Mouse (Mus musculus) heart, postnatal 10 days (tissue): ENCODE data around the gene Grm5. TPM values are rescaled to one million over a fixed set of nuclear protein-coding genes. Genes with fewer than 3 reads are reported as not detected.

Experiments
- DNase-seq, 2 experiments: peaks; one replicate each; pipeline ENCODE4 v3.0.0; 2021
- intact Hi-C: fragments of 180-260 bp; cut with DNase I; formaldehyde crosslinking; loops from one replicate; pipeline ENCODE4 v1.15.1; 2025
- total RNA-seq, 2 experiments: library from RNA; stranded (reverse); gene quantifications; 2 replicates each; pipeline ENCODE4 v1.2.3; 2021

Grm5 gene
- not detected for total RNA-seq

DNA sequence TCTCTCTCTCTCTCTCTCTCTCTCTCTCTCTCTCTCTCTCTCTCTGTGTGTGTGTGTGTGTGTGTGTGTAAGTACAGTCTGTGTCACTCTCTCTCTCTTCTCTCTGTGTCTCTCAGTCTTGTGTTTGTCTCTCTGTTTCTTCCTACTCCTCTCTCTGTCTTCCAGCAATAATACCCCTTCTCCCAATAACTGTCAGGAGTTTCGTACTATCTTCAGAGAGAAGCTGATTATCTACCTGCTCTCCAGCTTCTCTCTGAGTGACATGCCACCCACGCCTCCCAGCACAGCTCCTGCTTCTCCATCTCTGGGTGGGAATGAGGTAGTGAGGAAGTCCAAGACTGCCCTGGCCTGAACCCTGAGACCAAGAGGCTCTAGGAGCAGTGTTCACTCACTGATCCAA is at the start of gene Grm5:
TSS of gene Grm5 (plus strand) at position 301 of the 400 bp plus-strand sequence.
- intact Hi-C loops: no loop called here
- no peak for DNase-seq

DNA sequence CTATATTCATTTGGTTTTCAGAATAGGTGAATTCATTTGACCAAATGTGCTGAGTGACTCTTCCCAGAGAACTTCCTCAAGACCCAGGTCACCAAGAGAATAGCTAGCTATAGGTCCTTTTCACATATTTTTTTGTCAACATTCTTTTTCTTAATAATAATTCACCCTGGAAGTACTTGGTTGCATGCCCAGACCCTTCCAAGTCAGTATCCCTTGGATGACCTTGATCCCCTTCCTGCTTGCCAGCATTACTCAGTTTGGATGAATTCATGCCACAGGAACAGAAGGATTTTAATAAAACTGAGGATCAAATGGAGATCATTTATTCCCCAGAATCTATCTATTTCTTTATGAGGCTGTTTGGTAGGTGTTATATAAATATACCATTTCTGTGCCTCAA is 44.9 kb upstream of the Grm5 start:
- intact Hi-C loops: no loop called here
- DNase-seq: no peak

DNA sequence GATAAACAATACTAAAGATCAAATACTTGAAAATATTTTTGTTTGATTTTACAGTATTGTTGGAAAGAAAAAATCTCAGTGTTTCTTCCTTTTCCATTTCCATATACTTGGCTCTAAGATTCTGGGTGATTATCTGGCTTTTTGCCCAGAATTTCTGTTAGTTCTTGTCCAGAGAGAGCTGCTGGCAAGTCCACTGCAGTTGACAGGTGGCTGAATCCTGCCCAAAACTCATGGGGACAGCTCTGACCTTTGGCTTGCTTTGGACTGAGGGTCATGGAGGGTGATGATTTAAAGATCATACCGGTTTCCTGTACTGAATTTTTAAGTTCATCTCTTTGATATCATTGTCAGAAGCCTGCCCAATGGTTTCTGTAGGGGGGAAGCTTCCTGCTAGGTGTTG is 18.7 kb upstream of the Grm5 start:
- intact Hi-C loops: no loop called here
- DNase-seq: peak; percentile 27 to 38

DNA sequence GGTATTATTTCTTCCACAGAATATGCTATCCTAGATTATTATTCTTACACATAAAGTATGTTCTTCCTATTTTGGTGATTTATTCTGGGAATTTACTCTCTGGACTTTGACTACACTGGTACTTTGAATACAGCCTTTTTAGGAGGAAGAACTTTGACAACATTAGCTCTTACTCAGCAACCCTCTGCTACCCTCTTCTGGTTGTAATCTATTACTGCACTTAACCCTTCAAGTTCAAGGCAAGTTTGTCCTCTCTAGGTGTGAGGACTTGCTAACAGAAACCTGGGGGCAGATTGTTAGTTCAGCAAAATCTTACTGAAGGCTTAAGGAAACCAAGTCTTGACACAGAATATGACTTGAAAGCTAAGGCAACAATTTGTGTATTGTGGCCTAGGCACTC is 17.5 kb upstream of the Grm5 start:
- DNase-seq: peak; percentile 2 to 21
- intact Hi-C loops: loop anchor here (1.0 kb wide), 1 partner anchor 456 kb away; no protein-coding TSS in a partner anchor

DNA sequence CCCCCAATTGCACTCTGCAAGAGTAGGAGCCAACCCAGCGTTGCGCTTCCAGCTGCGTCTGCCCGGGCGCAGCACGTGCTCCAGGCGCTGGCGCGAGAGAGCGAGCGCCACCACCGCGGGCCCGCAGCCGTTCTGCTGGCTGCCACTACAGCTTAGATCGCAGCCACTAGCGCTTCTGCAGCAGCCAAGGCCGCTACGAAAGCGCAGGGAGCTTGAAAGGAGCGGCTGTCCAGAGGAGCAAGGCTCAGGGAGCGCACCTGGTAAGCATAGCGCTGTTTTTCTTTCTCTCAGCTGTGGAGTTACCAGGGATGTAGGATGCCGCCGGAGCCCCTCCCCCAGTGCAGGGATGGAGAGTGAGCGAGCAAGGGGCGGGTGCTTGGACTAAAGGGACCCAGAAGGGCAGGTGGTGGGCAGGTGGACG is 323 bp downstream of the Grm5 start:
- DNase-seq: no peak
- intact Hi-C loops: no loop called here

DNA sequence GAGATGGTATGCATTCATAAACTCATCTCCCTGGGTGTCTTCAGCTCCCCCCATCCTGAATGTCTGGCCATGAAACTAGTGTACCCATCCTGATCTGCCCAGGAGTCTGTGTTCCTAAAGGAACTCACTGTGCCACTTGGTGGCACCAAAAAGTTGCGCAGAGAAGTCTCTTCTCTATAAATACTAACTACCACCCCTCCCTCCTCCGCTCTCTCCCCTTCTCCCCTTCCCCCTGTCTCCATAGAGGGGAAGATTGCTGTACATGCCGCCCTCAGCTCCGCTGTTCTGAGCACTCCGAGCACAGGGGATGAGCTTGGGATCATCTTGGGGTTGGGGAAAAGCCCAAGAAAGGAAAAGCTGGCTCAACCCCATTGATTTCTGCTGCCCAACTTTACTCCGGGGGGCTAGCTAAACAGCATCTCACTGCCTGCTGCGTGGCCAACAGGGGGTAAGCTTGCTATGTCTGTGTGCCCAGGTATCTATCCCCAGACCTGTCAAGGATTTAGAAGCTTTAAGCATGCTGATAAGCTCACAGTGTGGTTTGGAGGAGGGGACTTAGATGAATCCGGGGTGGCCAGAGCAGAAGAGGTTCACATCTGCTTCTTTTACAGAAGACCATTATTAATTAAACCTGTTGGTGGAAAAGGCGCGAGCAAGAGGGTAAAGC is 2.4 kb downstream of the Grm5 start:
- intact Hi-C loops: no loop called here
- DNase-seq: no peak

DNA sequence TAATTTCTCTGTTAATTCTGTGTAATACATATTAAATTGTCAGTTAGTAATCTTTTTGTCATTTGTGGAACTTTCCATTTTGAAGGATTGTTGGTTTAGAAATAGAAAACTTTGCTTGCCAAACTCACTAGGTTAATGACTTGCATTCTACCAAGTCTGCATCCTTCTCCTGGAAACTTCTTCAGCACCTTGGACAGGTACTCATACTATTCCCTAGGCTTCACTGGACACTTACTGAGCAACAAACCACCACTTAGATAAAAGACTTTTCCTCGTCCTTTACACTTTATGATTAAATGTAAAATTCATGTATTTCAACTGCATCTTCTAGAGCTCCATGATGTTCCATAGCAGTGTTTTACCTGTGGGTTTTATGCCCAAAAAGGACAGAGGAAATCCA is 4.0 kb downstream of the Grm5 start:
- peak in 1 of 2 experiments; percentile 4 for DNase-seq

DNA sequence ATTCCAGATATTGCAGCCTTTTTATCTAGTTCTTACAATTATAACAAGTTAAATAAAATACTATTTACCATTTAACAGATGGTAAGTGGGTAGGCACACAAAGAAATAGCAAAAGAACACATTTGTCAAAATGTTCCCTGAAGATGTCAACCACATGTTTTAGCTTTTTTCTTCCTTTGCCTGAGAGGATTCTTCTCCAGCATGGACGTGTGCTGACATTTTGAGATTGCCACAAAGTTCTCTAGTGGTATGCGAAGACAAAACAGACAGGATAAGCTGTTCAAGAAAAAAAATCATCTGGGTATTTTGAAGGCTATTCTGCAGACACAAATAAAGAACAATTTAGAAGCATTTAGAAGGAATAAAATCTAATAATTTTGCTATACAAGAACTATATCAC is 42.3 kb downstream of the Grm5 start:
- DNase-seq: no peak
- intact Hi-C loops: no loop called here

More for the DNA sequence above, 4.0 kb downstream of the Grm5 start:
- intact Hi-C loops: no loop called here

DNA sequence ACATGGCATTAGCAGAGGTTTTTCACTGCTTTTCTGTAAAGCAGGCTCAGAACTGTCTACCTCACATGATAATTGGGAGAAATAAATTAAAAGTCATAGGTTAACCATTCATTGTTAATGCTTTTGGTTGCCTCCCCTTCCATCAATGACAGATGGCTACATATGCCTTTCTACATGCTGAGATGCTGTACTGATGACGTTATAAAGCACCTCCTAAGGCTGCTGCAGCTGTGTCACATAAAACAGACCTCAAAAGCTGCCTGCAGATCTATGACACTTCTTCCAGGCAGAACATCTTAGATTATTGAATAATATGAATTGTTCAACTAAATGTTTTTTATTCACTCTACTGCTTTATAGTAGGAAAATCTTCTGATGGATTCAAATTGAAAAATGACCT is 51.6 kb downstream of the Grm5 start:
- intact Hi-C loops: no loop called here

DNA sequence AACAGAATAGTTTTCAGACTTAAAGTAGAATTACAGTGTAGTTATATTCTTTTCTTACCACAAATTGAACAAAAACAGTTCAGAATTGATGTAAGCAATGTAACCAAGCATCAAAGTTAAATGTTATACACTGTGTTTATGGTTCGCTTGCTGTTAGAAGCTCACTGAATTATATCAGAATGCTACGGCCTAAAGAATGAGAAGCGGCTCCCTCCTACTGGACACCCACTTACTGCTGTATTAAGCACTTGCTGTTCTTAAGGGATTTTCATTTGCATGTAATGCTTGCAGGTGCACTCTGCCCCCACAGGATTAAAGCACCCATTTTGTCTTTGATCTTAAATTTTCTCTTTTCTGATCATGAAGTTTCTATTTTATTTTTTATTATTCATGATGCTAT is 66.6 kb downstream of the Grm5 start:
- DNase-seq: no peak
- intact Hi-C loops: no loop called here

More for the DNA sequence above, 51.6 kb downstream of the Grm5 start:
- no peak for DNase-seq

DNA sequence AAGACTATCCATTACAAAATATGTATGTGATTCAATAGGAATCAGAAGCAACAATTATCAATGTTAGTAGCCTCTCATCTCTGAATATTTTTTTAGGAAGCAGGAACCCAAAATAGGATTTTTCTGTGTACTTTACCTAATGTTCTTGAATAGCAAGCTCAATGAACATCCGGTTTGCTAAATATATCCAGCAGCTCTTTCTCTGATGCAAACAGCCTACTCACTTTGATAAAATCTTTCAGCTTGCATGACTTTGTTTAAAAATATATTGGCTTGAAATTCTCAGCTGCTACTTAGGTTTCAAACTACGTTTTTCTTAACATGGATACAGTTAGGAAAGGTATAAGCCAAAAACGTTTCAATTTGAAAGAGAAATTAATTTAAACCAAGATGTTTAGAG is 77.8 kb downstream of the Grm5 start:
- intact Hi-C loops: no loop called here
- DNase-seq: no peak

DNA sequence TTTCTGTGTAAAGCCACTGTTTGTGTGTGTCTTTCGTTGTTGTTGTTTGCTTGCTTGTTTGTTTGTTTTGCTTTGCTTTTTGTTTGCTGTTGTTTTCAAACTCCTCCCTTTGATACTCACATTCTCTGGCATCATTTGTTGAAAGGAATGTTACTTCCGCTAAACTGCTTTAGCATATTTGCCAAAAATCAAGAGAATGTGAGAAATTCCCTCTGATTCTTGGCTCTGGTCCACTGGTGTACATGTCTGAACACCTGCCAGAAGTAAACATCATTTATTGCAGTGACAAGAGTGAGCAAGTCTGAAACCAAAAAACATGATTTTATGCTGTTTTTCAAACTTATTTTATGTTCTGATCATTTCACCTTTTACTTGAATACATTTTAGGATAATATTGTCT is 80.1 kb downstream of the Grm5 start:
- intact Hi-C loops: no loop called here
- DNase-seq: no peak

DNA sequence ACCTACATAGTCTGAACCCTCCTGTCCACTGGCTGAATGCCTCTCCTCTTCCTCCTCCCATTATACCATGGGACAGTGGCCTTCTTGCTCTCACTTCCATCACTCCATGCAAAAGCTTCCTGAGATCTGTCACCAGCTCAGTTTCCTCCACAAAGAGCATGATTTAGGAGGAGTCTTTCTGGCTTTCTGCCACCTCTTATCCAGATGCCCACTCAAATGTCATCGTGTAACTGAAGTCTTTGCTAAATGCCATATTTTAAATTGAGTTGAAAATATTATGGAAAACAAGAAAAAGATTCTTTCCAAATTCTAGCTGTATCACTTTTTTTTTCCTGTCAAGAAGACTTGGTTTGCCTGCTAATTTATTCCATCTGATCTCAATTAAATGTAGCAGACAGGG is 132.4 kb downstream of the Grm5 start:
- no peak for DNase-seq
- intact Hi-C loops: no loop called here

DNA sequence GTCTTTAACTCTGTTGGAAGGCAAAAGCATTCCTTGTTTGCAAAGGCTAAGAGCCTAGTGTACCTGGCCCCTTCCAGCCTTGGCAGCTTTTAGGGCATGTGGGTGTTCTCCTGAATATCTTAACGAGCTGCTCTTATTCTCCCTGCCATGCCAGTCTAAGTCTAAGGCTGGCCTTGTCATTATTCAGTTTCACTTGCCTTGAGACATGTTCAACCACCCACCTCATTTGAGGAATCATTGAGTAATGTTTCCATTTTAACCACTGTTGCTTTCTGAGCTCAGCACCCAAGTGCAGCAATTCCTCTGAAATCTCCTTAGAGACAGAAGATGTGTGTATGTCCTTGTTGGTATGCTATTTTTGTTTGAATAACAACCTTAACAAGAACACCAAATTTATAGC is 134.7 kb downstream of the Grm5 start:
- intact Hi-C loops: no loop called here
- no peak for DNase-seq

DNA sequence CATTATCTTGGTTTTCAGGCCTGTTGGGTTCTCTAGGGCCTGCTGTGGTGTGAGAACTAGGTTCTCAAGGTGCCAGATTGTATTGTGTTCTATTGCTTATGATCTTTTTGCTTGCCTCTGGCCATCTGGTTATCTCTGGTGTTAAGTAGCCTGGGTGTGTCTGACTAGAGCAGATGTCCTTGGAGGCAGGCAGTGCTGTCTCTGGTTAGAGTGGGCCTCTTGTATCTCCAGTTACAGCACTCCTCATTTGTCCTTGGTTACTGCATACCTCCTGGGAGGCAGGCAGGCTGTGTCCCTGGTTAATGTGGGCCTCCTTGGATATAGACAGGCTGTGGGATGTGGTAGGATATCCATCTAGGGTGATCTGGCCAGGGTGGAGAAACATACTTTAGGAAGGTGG is 150.5 kb downstream of the Grm5 start:
- DNase-seq: no peak
- intact Hi-C loops: no loop called here

DNA sequence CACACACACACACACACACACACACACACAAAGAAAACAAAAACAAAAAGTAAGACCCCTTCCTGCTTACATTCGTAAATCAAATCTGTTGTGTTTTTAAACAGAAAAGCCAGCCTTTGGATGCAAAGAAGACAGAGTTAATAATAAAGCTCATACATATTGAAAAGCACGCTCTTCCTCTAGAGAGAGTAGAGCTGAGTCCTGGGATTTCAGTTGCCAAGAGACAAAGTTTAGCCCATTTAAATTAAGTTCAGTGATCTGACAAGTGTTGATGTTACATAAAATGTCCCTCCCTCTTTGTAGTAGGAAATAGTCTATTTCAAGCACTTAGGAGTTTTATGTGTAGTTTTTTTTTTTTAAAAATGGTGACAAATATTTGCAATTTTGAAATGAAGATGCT is 178.0 kb downstream of the Grm5 start:
- intact Hi-C loops: no loop called here

DNA sequence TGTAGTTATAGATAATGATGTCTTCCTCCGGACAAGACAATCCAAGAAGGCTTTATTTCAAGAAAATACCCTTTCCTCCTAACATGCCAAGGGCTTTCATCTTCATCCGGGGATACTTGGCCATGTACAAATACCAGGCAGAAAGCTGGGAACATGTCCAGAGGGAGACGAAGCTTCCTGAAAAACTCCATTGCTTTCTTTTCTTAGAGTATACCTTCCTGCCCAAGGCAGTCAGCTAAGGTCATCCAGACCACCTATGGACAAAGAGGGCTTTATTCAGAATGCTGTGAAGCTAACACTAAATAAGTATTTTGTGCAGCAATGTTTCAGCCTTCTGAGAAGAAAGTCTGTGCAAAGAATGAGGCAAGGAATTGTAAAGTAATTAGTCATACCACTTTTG is 178.4 kb downstream of the Grm5 start:
- no peak for DNase-seq
- intact Hi-C loops: no loop called here

More for the DNA sequence above, 178.0 kb downstream of the Grm5 start:
- no peak for DNase-seq

DNA sequence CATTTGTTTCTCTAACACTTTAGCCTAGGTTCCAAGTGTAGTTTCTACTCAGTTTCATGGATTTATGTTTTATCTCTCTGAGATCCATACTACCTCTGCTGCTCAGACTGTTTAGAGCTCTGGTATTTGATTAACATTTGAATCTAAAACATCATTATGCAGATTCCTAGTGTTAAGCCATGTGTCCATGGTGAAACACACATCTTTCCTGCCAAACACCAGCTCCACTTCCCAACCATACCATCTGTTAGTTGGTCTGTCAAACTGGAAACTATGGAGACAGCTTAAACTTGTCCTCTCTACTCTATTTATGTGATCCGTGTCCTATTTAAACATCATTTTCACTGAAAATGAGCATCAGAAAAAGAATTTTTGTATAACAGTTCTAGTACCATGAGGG is 203.6 kb downstream of the Grm5 start:
- DNase-seq: no peak
- intact Hi-C loops: no loop called here

DNA sequence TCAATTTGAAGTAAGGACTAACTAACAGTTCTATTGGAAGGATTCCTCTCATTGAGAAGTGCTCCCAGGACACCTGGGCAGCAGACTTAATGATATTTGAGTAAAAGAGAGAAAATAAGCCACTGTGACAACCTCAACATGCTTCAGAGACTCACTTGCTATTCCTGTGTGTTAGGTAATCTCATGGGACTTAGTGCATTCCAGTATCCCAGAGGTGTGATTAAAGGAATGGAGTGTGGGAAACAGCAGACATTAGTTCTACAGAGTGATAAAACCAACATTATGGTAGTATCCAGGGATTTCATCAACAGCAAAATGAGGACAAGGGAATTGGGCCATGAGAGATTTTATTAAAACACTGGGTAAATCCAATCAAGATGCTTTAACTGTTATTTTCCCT is 205.0 kb downstream of the Grm5 start:
- intact Hi-C loops: no loop called here
- no peak for DNase-seq

DNA sequence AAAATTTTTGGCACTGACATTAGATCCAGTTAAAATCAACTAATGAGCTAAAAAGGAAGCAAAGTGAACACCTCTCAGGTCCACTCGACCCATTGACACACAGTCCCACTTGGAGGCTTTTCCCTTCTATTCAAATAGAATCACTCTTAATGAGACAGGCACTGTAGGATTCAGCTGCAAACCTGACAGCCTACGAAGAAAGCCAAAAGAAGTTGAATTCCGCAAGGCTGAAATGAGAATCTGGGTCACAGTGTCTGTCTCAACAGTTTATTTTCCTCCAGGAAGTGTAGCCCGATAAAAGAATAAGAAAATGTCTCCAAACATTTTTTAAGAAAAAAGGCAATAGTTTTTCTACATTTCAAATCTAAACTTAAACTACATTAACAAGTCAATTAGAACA is 209.9 kb downstream of the Grm5 start:
- intact Hi-C loops: no loop called here
- no peak for DNase-seq

DNA sequence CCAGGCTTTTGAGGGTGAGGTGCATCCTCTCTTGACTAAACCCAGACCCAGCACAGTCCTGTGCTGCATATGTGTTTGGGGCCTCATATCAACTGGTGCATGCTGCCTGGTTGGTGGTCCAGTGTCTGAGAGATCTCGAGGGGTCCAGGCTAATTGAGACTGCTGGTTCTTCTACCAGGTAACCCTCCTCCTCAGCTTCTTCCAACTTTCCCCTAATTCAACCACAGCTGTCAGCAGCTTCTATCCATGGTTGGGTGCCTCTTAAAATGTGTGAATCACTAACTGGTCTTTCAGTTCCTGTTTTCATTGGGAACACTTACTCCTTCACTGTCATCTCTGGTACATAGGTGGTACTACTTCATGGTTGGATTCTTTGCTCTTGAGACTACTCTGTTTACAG is 240.9 kb downstream of the Grm5 start:
- DNase-seq: no peak
- intact Hi-C loops: no loop called here

DNA sequence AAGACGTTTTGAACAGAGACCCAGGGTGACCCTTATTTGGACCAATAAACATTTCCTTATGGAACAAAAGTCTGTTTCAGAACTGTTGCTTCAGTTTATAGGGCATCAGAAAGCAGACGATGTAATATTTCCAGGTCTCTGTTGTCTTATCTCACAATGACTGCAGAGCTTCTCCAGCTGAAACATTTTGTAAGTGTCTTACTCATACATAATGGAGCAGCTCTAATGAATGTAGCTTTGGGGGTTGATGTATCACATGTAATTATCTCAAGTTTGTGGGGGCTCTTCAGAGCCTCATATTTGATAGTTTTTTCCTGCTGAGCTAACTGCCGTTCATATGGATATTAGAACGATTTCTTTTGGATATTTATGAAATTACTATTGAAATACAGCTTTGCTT is 250.7 kb downstream of the Grm5 start:
- intact Hi-C loops: no loop called here
- DNase-seq: no peak

DNA sequence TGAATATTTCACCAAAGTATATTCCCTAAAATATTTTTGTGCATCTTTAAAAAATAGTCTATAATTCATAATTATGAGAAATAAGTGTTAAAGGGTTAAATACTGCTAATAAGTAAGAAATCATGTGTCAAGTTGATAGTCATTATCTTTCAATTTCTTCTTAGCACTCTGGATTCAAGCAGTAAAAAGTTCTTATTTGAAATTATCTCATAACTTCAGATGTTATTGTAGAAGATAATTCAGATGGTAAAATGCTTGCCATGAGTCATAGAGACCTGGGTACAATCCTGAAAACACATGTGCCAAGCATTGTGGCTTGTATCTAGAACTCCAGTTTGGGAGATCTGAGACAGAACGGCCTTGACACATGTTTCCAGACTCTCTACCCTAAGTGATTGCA is 254.6 kb downstream of the Grm5 start:
- DNase-seq: no peak
- intact Hi-C loops: no loop called here
